Mouse (Mus musculus) heart, postnatal 0 days (tissue): ENCODE measurements around the gene Klhl30. TPM values are rescaled to one million over a fixed set of nuclear protein-coding genes. Genes with fewer than 3 reads are reported as not detected.

Experiments used
- ATAC-seq: fragments of 200-750 bp; cut with Nextera tagmentation; 2 replicates; pipeline ENCODE4 v1.8.0; 2017; ENCODE audit warnings: low read depth, moderate number of reproducible peaks, moderate library complexity; ENCODE audit not compliant: insufficient read depth
- DNase-seq: peaks from one replicate; pipeline ENCODE4 v3.0.0-alpha.2; 2016; ENCODE audit warnings: low spot score
- H3K27ac ChIP-seq: fragments of 300-500 bp; sonication (generic); 2 replicates; pipeline ENCODE4 v1.5.1; 2014; ENCODE audit warnings: low read depth, mild to moderate bottlenecking
- H3K27me3 ChIP-seq: fragments of 300-500 bp; sonication (generic); 2 replicates; pipeline ENCODE4 v1.6.1; 2014; ENCODE audit warnings: low read length, mixed read lengths; ENCODE audit not compliant: control insufficient read depth, insufficient read depth
- H3K36me3 ChIP-seq: fragments of 300-500 bp; sonication (generic); replicated peaks from 2 replicates; pipeline ENCODE4 v1.6.1; 2014; ENCODE audit warnings: low read length, mixed read lengths; ENCODE audit not compliant: control insufficient read depth, insufficient read depth
- H3K4me1 ChIP-seq: fragments of 300-500 bp; sonication (generic); 2 replicates; pipeline ENCODE4 v1.6.1; 2014; ENCODE audit warnings: antibody characterized with exemption; ENCODE audit not compliant: control insufficient read depth, insufficient read depth
- H3K4me2 ChIP-seq: fragments of 300-500 bp; sonication (generic); 2 replicates; pipeline ENCODE4 v1.6.1; 2014; ENCODE audit warnings: low read depth, mild to moderate bottlenecking, low read length, moderate library complexity
- H3K4me3 ChIP-seq: fragments of 300-500 bp; sonication (generic); 2 replicates; pipeline ENCODE4 v1.5.1; 2014; ENCODE audit warnings: low read depth, low read length
- H3K9ac ChIP-seq: fragments of 300-500 bp; sonication (generic); replicated peaks from 2 replicates; pipeline ENCODE4 v1.6.1; 2014; ENCODE audit warnings: low read depth, low read length, mixed read lengths
- H3K9me3 ChIP-seq: fragments of 300-500 bp; sonication (generic); replicated peaks from 2 replicates; pipeline ENCODE4 v1.6.1; 2016; ENCODE audit warnings: low read length; ENCODE audit not compliant: control insufficient read depth
- CTCF ChIP-seq: IDR thresholded peaks from 2 replicates; pipeline ENCODE4 v1.5.1; 2016; ENCODE audit warnings: antibody characterized with exemption, control low read depth, low read depth
- EP300 ChIP-seq: IDR thresholded peaks from 2 replicates; pipeline ENCODE4 v1.6.1; 2016; ENCODE audit warnings: antibody characterized with exemption, low read depth
- WGBS: fragments of 180-500 bp; shearing (Covaris S2); extraction: QIAGEN DNeasy Blood & Tissue Kit; methylation state at CpG from one replicate; pipeline ENCODE4 v1.1.7; 2014; 5-methylcytosine and 5-hydroxymethylcytosine counted together
- polyA plus RNA-seq: library from polyadenylated mRNA; unstranded; fragments of >200 nt; fragmentation: Nextera tagmentation; extraction: Ambion mirVana; gene quantifications from 2 replicates; pipeline ENCODE4 v1.2.1, GENCODE M21; 2015
- total RNA-seq: library from RNA; depleted of rRNA; stranded (reverse); fragments of >200 nt; gene quantifications from 2 replicates; pipeline ENCODE4 v1.2.3, GENCODE M21; 2014; ENCODE audit warnings: low replicate concordance

The Klhl30 gene
- total and polyA plus RNA-seq, 2 experiments from 2014 or later: 64.0 to 83.2 TPM

- H3K9ac ChIP-seq: no peak overlapping the region
- no peak overlapping the region for H3K4me2 ChIP-seq
- no peaks in the 10 kb centered on the region for H3K27me3 ChIP-seq
- no peaks in the 10 kb centered on the region for H3K9me3 ChIP-seq
- H3K27ac ChIP-seq: no peak overlapping the region
- 85% methylated on average over 6 of the region's 6 CpGs for WGBS
- H3K36me3 ChIP-seq: peaks cover 74% of the 10 kb centered on the region
- no peak overlapping the region for H3K4me3 ChIP-seq
- H3K4me1 ChIP-seq: 0 out of 2 replicates have a peak, but pooled peaks cover under 1% of the 10 kb centered on the region
- TF ChIP-seq CTCF (no peak), EP300 (no peak)
- DNase-seq (no peak), ATAC-seq (no peak)
Observed at GRCm38 (mm10) chr1:91373414-91373835, 22.6 kb downstream of the Klhl30 start.

- Histone ChIP-seq H3K36me3 (peaks cover 91% of the 10 kb centered on the region), H3K9me3 (no peaks in the 10 kb centered on the region), H3K4me1 (peaks cover 10% of the 10 kb centered on the region), H3K27me3 (no peaks in the 10 kb centered on the region), H3K4me2 (no peak overlapping the region), H3K4me3 (no peak overlapping the region), H3K9ac (no peak overlapping the region), H3K27ac (no peak overlapping the region)
- no peak for TF ChIP-seq EP300
- peak; percentile 93 for TF ChIP-seq CTCF
- DNase-seq (peak; percentile 84), ATAC-seq (peak; percentile 74)
- 59% methylated on average over 7 of the region's 7 CpGs for WGBS
Observed at GRCm38 (mm10) chr1:91380453-91381090, 29.8 kb downstream of the Klhl30 start.

- ATAC-seq: no peak
- Histone ChIP-seq H3K9ac (no peak overlapping the region), H3K4me3 (no peak overlapping the region), H3K27me3 (no peaks in the 10 kb centered on the region), H3K36me3 (peaks cover 90% of the 10 kb centered on the region), H3K4me2 (no peak overlapping the region), H3K4me1 (peaks cover 10% of the 10 kb centered on the region), H3K27ac (no peak overlapping the region), H3K9me3 (no peaks in the 10 kb centered on the region)
- WGBS: 87% methylated on average over 4 of the region's 4 CpGs
- DNase-seq: no peak
- TF ChIP-seq EP300: no peak
- TF ChIP-seq CTCF: no peak
Observed at GRCm38 (mm10) chr1:91381091-91381471, 30.3 kb downstream of the Klhl30 start.

GRCm38 (mm10) chr1:91390369-91390768 is 39.6 kb downstream of the Klhl30 start:
- no peaks in the 10 kb centered on the region for H3K27me3 ChIP-seq
- 93% methylated on average over 5 of the region's 5 CpGs for WGBS
- H3K4me2 ChIP-seq: no peak overlapping the region
- H3K9ac ChIP-seq: no peak overlapping the region
- H3K36me3 ChIP-seq: peaks cover 57% of the 10 kb centered on the region
- ATAC-seq (no peak), DNase-seq (no peak)
- H3K4me1 ChIP-seq: no peaks in the 10 kb centered on the region
- no peaks in the 10 kb centered on the region for H3K9me3 ChIP-seq
- no peak overlapping the region for H3K4me3 ChIP-seq
- no peak overlapping the region for H3K27ac ChIP-seq
- TF ChIP-seq CTCF (no peak), EP300 (no peak)

- H3K36me3 ChIP-seq: peaks cover 8% of the 10 kb centered on the region; the same call in 1 of the 2 replicates
Observed at GRCm38 (mm10) chr1:91397927-91398259, 47.1 kb downstream of the Klhl30 start.

More at GRCm38 (mm10) chr1:91397927-91398259, 47.1 kb downstream of the Klhl30 start:
- 0% methylated on average over 12 of the region's 12 CpGs for WGBS
- Histone ChIP-seq H3K4me1 (peaks cover 12% of the 10 kb centered on the region; the same call in 1 of the 2 replicates), H3K27me3 (no peaks in the 10 kb centered on the region), H3K27ac (peak overlapping the region; percentile 84), H3K9me3 (no peaks in the 10 kb centered on the region), H3K9ac (peak overlapping the region; percentile 82), H3K4me2 (peak overlapping the region; percentile 86), H3K4me3 (peak overlapping the region; percentile 73)
- TF ChIP-seq EP300 (no peak), CTCF (no peak)
- DNase-seq (no peak), ATAC-seq (no peak)
